Comparison of ENCODE assay signal across 17 mouse cellular contexts in genomic region chr16:5651002-5651401, GRCm38 (mm10).
"Had no signal": no experiment of that assay in that cellular context is flagged by ENCODE, and none has a peak within 500 bp of the region (broad histone marks: within the 10 kb centered on the region; RNA-seq: fewer than 3 reads in every experiment).

No protein-coding gene starts in this region.

- ATAC-seq: inflammation-experienced regulatory T-cells, adult 6 months; intestine, embryonic 15.5 days; intestine, postnatal 0 days; liver, embryonic 12.5 days had no signal

- DNase-seq: gastrocnemius, adult 2 months; gastrocnemius, postnatal 10 days; gastrocnemius, postnatal 25 days; heart, adult 18-20 months; heart, postnatal 10 days; heart, postnatal 4 days; kidney, adult 18-20 months; kidney, adult 8-10 months; kidney, postnatal 10 days; kidney, postnatal 25 days; kidney, postnatal 4 days; layer of hippocampus, adult 9-11 months; layer of hippocampus, postnatal 36 days had no signal
